Mouse (Mus musculus) embryo, embryonic 10.5 days (tissue): ENCODE measurements at regions not wholly inside any gene's neighbourhood (a gene's known extent, or its start where the extent isn't known, plus 50 kb on each side); places are given as distances from the start of the nearest gene placed in this dataset.
A peak's percentile ranks its signal among the peaks of the same experiment; 100 is the strongest.

Experiments
- DNase-seq: peaks from one replicate; pipeline ENCODE4 v3.0.0-alpha.2; 2015; ENCODE audit warnings: low spot score

- DNase-seq: peak; percentile 10
These were observed 141.1 kb upstream of the Gli2 start for GRCm38 (mm10) chr1:119194533-119194932.

DNA sequence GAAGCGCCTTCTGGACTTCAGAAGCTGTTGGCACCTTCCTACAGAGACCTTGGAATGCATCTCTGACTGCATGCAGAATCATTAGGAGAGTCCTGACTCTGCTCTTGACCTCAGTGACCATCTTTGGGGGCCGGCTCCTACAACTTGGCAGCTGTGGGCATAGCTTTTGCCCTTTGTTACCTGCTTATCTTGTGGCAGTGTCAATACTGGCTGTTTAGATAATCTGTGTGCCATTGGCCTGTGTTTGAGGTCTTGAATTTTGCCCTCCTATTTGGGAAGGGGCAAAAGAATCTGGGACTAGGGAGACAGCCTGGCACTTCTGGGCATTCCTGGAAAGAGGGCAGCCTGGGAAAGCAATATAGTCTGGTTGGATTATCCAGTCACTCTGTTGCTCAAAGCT is 137.8 kb upstream of the Gli2 start:
- DNase-seq: no peak

GRCm38 (mm10) chr1:119189461-119190066 is 136.1 kb upstream of the Gli2 start:
- peak; percentile 32 for DNase-seq

GRCm38 (mm10) chr1:119187301-119187700 is 133.9 kb upstream of the Gli2 start:
- DNase-seq: no peak

DNA sequence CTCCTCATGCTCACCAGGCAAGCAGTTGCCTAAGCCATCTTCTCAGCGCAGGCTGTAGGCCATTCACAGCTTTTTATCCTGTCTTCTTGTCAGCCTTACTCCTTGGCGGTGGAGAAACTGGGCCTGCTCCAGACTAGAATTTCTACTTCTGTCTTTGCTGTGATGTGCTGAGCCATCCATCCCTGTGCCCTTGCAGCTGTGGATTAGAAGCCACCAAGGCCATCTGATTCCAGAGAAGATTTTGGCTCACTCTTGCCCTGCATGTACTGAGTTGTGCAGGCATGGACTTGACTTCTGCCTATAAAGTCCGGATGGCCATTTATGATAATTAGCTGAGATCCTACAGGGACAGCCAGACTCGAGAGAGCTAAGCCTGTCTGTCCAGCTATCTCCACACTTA is 133.4 kb upstream of the Gli2 start:
- no peak for DNase-seq

GRCm38 (mm10) chr1:119183558-119184270 is 130.3 kb upstream of the Gli2 start:
- DNase-seq: no peak

- DNase-seq: no peak
These were observed 119.8 kb upstream of the Gli2 start for GRCm38 (mm10) chr1:119173030-119173756.

DNA sequence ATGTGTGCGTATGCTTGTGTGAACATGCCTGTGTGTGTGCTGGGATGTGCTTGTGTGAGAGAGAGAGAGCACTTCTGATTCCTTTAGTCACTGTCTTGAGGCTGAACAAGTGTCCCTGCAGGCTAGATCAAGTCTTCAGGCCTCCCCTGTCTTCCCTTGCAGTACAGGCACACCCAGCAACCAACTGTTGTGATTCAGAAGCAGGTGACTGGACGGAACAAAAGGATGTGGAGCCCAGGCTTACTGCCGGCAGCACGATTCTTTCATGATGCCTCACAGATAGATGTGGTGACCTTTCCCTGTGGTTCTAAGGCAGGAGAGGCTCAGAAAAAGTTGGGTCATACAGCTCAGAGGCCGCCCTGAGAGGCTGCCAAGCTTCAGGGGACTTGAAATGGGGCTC is 114.0 kb upstream of the Gli2 start:
- no peak for DNase-seq

DNA sequence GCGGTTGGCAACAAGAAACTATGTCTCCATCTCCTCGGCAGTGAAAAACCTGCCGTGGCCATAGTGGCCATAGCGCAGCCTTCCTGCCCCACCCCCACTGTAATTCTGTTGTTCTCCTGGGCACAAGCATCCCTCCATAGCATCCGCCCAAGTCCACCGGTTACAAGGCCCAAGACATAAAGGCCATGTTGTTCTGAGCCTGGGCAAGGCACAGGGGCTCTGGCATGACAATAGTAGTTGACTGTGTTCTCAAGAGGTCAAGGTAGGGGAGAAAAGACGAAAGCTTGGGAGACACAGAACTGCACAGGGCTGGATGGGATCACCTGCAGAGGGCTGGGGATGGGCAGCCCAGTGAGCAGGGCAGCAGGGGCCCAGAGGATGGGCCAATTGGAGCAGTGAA is 112.9 kb upstream of the Gli2 start:
- DNase-seq: no peak

DNA sequence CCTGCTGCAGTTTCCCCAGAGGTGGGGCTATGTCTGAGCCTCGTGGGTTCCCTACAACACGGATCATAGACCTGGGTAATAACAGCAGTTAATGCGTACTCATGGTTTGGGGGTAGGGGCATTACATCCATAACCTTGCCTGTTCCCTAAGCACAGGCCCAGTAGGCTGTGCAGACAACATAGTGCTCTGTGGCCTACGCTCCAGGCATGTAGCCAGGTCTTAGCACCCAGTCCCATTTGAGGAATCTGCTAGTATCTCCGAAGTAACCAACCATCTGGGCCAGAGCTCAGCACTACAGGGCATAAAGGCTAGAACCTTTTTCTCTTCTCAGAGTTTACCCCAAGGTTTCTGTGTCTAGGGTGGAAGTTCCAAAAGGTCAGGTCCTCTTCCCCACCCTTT is 111.4 kb upstream of the Gli2 start:
- no peak for DNase-seq

- DNase-seq: peak; percentile 18
These were observed 110.4 kb upstream of the Gli2 start for GRCm38 (mm10) chr1:119163846-119164245.

DNA sequence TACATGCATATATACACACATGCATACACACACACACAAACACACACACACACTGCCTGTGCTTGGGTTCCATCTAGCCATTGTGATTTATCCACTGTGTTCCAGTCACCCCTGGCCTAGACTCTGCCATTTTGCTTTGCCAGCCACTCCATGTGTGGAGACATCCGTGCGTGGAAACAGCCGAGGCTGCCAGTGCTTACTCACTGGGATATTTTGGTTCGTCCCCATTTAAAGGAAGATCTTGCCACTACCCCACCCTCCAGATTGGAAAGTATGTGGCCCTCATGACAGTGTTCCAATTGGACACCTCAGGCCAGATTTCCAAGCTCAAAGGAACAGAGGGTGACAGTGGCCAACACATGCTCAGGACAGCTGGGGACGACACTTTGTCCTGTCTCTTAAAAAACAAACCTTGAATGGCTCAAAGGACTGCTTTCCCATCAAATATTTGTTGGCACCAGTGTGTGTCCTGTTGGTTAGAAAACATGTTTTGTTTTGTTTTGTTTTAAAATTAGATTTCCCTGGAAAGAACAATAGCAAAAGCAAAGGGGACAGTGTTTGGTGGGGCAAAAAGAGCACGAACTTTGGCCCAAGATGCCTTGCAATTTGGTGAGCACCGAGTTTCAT is 109.8 kb upstream of the Gli2 start:
- DNase-seq: no peak

GRCm38 (mm10) chr1:119161751-119162150 is 108.3 kb upstream of the Gli2 start:
- no peak for DNase-seq

GRCm38 (mm10) chr1:119160354-119160753 is 106.9 kb upstream of the Gli2 start:
- DNase-seq: peak; percentile 10

- DNase-seq: no peak
These were observed 103.8 kb upstream of the Gli2 start for GRCm38 (mm10) chr1:119157171-119157700.

GRCm38 (mm10) chr1:119153619-119154018 is 100.2 kb upstream of the Gli2 start:
- DNase-seq: no peak

DNA sequence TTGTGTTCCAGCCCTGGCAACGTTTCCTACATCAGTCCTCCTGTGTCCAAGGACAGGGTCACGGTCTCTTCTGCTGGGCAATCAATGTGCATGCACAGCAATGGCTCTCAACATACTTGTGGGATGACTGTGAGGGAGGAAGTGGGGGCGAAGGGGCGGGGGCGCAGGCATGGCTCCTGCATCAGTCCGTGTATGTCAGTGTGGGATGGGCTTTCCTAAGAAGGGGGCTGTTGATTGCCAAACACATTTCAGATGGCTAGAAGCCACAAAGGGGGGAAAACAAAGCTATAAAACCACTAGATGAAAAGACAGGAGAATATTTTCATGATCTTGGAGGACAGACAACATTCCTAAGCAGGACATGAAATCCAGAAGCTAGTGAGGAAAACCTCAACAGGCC is 99.4 kb upstream of the Gli2 start:
- DNase-seq: no peak

DNA sequence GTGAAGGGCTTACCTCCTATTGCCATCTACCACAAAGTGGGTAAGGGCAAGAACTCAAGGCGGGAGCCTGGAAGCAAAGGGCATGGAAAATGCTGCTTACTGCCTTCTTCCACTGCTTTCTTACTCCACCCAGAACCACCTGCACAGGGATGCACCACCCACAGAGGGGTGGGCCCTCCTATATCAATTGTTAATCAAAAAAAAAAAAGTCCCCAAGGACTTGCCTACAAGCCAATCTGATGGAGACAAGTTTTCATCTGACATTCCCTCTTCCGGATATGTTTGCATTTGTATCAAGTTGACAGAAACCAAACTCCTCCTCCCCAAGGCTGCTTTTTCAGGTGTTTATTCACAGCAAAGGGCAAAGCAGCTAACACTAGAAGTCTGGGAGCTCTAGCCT is 94.1 kb upstream of the Gli2 start:
- DNase-seq: no peak

DNA sequence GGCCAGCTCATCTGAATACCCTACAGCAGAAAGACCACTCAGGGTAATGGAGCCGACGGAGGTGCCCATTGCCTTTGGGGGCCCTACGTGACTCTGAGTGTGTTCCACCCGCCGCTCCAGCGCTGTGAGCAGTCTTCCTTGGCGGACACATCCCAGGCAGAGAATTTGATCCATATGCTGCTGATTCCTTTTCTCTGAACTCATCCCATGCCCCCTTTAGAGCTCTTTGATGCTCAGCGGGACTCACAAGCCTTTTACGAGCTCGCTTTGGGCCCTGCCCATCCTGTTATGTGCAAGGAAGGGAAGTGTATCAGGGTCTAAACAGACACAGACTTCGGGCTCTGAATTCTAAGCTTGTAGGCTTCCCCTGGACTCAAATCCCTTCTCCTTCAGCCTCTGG is 90.4 kb upstream of the Gli2 start:
- DNase-seq: no peak

- no peak for DNase-seq
These were observed 75.6 kb upstream of the Gli2 start for GRCm38 (mm10) chr1:119129039-119129438.

- peak; percentile 17 for DNase-seq
These were observed 72.1 kb upstream of the Gli2 start for GRCm38 (mm10) chr1:119125561-119125960.

- DNase-seq: no peak
These were observed 71.4 kb upstream of the Gli2 start for GRCm38 (mm10) chr1:119124798-119125197.

DNA sequence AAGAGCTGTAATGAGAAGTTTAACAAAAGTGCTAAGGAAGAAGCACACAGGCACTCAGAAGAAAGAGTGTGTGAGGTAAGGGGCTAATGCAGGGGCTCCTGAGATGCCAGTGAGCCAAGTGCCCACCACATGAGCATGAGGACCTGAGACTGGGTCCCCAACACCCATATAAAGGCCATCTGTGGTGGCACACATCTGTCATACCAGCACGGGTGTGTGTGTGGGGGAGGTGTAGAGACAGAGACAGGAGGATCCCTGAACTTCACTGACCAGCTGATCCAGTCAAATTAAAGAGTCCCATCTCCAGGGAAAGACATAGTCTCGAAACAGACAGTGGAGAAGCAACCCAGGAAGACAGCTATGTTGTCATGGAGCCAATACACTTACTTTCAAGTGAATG is 70.6 kb upstream of the Gli2 start:
- no peak for DNase-seq
